Mouse (Mus musculus) olfactory bulb, adult 2 months (tissue): ENCODE data around the gene Sec14l1. TPM values are rescaled to one million over a fixed set of nuclear protein-coding genes. Genes with fewer than 3 reads are reported as not detected.

Source experiments
- H3K27ac ChIP-seq: fragments of 200-500 bp; 2 replicates; pipeline ENCODE4 v1.5.1; 2012; ENCODE audit warnings: low read depth, low read length; ENCODE audit not compliant: insufficient read depth
- H3K4me1 ChIP-seq: fragments of 200-500 bp; 2 replicates; pipeline ENCODE4 v1.6.1; 2012; ENCODE audit warnings: low read length; ENCODE audit not compliant: control insufficient read depth, insufficient read depth
- H3K4me3 ChIP-seq: fragments of 200-500 bp; 2 replicates; pipeline ENCODE4 v1.5.1; 2012; ENCODE audit warnings: mild to moderate bottlenecking, low read depth, low read length, moderate library complexity; ENCODE audit not compliant: insufficient read depth
- CTCF ChIP-seq: fragments of 200-500 bp; IDR thresholded peaks from 2 replicates; pipeline ENCODE4 v1.5.1; 2012; ENCODE audit warnings: low read depth, mild to moderate bottlenecking, low read length, moderate library complexity; ENCODE audit not compliant: insufficient read depth
- POLR2A ChIP-seq: fragments of 200-500 bp; IDR thresholded peaks from 2 replicates; pipeline ENCODE4 v1.6.1; 2012; ENCODE audit warnings: mild to moderate bottlenecking, low read depth, low read length, moderate library complexity; ENCODE audit not compliant: insufficient read depth
- WGBS: fragments of 180-500 bp; shearing (Covaris S2); methylation state at CpG from one replicate; pipeline ENCODE4 v1.1.7; 2018; 5-methylcytosine and 5-hydroxymethylcytosine counted together
- polyA plus RNA-seq: library from polyadenylated mRNA; stranded (reverse); fragments of >200 nt; gene quantifications from 2 replicates; pipeline ENCODE4 v1.2.4, GENCODE M21; 2012; ENCODE audit warnings: low replicate concordance; ENCODE audit not compliant: missing spikeins, insufficient read depth, insufficient read length

Gene Sec14l1
- polyA plus RNA-seq, 1 experiment: not detected

GRCm38 (mm10) chr11:117131450-117131849, 16.5 kb downstream of the Sec14l1 start:
- peaks cover 74% of the 10 kb centered on the region for H3K4me1 ChIP-seq
- H3K27ac ChIP-seq: no peak overlapping the region
- no peak for TF ChIP-seq CTCF
- TF ChIP-seq POLR2A: no peak
- no peak overlapping the region for H3K4me3 ChIP-seq
- 79% methylated on average over 10 of the region's 10 CpGs for WGBS

- peak overlapping the region; percentile 95 for H3K27ac ChIP-seq
Measured at GRCm38 (mm10) chr11:117134776-117135387, 19.9 kb downstream of the Sec14l1 start.

GRCm38 (mm10) chr11:117135457-117136290, 20.7 kb downstream of the Sec14l1 start:
- peak overlapping the region; percentile 95 for H3K27ac ChIP-seq
- H3K4me1 ChIP-seq: peaks cover 75% of the 10 kb centered on the region
- WGBS: 9% methylated on average over 17 of the region's 17 CpGs
- peak overlapping the region; percentile 33 for H3K4me3 ChIP-seq
- TF ChIP-seq POLR2A (no peak), CTCF (no peak)

More at GRCm38 (mm10) chr11:117134776-117135387, 19.9 kb downstream of the Sec14l1 start:
- WGBS: 35% methylated on average over 23 of the region's 23 CpGs
- Histone ChIP-seq H3K4me1 (peaks cover 74% of the 10 kb centered on the region), H3K4me3 (no peak overlapping the region)
- TF ChIP-seq CTCF: no peak
- no peak for TF ChIP-seq POLR2A

GRCm38 (mm10) chr11:117136880-117137279, 21.9 kb downstream of the Sec14l1 start:
- peak overlapping the region; percentile 95 for H3K27ac ChIP-seq
- 43% methylated on average over 14 of the region's 14 CpGs for WGBS
- peak overlapping the region; percentile 31 for H3K4me3 ChIP-seq
- TF ChIP-seq POLR2A: no peak
- TF ChIP-seq CTCF: no peak
- peaks cover 77% of the 10 kb centered on the region for H3K4me1 ChIP-seq

- WGBS: 49% methylated on average over 9 of the region's 9 CpGs
Measured at GRCm38 (mm10) chr11:117138213-117138761, 23.3 kb downstream of the Sec14l1 start.

GRCm38 (mm10) chr11:117138795-117139463, 24.0 kb downstream of the Sec14l1 start:
- H3K27ac ChIP-seq: peak overlapping the region; percentile 81

More at GRCm38 (mm10) chr11:117138213-117138761, 23.3 kb downstream of the Sec14l1 start:
- Histone ChIP-seq H3K4me3 (peak overlapping the region; percentile 15; the same call in 1 of the 2 replicates), H3K27ac (peak overlapping the region; percentile 81), H3K4me1 (peaks cover 75% of the 10 kb centered on the region)
- TF ChIP-seq CTCF: no peak
- no peak for TF ChIP-seq POLR2A

GRCm38 (mm10) chr11:117141376-117142001, 26.5 kb downstream of the Sec14l1 start:
- WGBS: 58% methylated on average over 18 of the region's 18 CpGs
- Histone ChIP-seq H3K4me3 (no peak overlapping the region), H3K4me1 (peaks cover 73% of the 10 kb centered on the region), H3K27ac (peak overlapping the region; percentile 23)
- no peak for TF ChIP-seq POLR2A
- no peak for TF ChIP-seq CTCF

More at GRCm38 (mm10) chr11:117138795-117139463, 24.0 kb downstream of the Sec14l1 start:
- TF ChIP-seq CTCF: no peak
- Histone ChIP-seq H3K4me1 (peaks cover 77% of the 10 kb centered on the region), H3K4me3 (0 out of 2 replicates have a peak overlapping the region, but pooled peaks have one; percentile 15)
- 36% methylated on average over 12 of the region's 12 CpGs for WGBS

GRCm38 (mm10) chr11:117142507-117142906, 27.5 kb downstream of the Sec14l1 start:
- WGBS: 38% methylated on average over 4 of the region's 4 CpGs
- Histone ChIP-seq H3K4me3 (no peak overlapping the region), H3K27ac (peak overlapping the region; percentile 33; the same call in 1 of the 2 replicates), H3K4me1 (peaks cover 72% of the 10 kb centered on the region)
- no peak for TF ChIP-seq CTCF

GRCm38 (mm10) chr11:117145451-117146117, 30.6 kb downstream of the Sec14l1 start:
- WGBS: 78% methylated on average over 14 of the region's 14 CpGs
- TF ChIP-seq POLR2A (no peak), CTCF (no peak)
- Histone ChIP-seq H3K4me1 (peaks cover 66% of the 10 kb centered on the region), H3K27ac (no peak overlapping the region), H3K4me3 (no peak overlapping the region)
